Mouse (Mus musculus): ENCODE data around the gene Sdc1.
A peak's percentile ranks its signal among the peaks of the same experiment; 100 is the strongest.

Gene Sdc1

DNA sequence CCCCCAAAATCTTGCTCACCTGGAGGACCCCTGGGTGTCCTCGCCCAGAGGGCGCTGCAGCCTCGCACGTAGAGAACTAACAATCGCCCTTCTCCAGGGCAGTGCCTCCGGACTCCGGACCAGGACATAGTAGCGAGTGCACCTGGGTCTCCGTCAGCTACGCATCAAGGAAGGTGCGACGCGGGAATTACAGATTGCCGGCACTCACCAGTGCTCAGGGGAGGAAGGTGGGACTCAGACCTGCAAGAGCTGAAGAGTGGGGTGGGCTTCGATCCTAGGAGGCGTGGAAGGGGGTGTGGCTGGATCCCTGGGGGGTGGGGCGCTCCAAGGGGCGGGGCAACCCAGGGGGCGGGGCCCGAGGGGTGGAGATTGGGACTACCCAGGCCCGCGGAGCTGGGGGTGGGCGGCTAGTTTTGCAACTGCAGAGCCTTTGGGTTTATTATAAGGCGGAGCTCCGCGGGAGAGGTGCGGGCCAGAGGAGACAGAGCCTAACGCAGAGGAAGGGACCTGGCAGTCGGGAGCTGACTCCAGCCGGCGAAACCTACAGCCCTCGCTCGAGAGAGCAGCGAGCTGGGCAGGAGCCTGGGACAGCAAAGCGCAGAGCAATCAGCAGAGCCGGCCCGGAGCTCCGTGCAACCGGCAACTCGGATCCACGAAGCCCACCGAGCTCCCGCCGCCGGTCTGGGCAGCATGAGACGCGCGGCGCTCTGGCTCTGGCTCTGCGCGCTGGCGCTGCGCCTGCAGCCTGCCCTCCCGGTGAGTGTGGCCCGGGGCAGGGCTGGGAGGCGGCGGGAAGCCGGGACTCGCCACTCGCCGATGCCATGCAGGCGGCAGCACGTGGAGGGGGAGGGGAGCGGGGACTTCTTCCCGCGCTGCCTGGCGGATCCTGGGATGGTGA is at the start of gene Sdc1:
Gene Sdc1 (plus strand): TSS at position 378 of the 898 bp plus-strand sequence.
- peak; percentile 44 to 53 for DNase-seq (ENCODE audit: low spot score in 2 of 2)

GRCm38 (mm10) chr12:8726890-8727289 is 44.2 kb upstream of the Sdc1 start:
- DNase-seq (ENCODE audit: low spot score in 2 of 2): no peak

DNA sequence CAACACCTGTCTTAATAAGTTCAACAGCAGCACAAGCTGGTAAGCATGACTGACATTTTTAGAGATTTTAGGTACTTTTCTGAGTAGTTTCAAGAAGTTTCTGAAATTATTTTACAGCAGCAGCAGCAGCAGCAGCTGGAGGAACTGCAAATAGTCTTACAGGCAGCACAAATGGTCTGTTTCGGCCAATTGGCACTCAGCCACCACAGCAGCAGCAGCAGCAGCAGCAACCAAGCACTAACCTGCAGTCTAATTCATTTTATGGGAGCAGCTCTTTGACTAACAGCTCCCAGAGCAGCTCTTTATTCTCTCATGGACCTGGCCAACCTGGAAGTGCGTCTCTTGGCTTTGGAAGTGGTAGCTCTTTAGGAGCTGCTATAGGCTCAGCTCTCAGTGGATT is 42.4 kb upstream of the Sdc1 start:
- DNase-seq (ENCODE audit: low spot score in 2 of 2): peak in 1 of 2 experiments; percentile 6

GRCm38 (mm10) chr12:8753654-8754053 is 17.5 kb upstream of the Sdc1 start:
- DNase-seq (ENCODE audit: low spot score in 2 of 2): no peak

DNA sequence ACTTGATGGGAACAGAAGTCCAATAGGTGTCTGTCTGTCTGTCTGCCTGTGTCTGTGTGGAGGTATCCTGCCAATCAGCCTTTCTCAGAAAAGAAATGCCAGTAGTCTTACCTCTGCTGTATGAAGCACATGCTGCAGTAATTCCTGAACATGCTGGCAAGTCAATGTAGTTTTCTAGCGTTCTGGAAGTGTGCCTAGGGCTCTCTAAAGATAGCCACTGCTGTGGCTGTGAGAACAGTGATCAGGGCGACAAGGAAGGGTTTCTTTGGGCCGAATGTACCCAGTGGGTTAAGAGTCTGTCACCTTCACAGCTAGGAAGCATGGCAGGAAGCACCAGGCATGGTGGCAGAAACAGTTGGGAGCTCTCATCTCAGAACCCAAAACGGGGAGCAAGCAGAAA is 17.0 kb upstream of the Sdc1 start:
- DNase-seq (ENCODE audit: low spot score in 2 of 2): peak; percentile 30 to 59

- no peak for DNase-seq (ENCODE audit: low spot score in 2 of 2)
Measured at GRCm38 (mm10) chr12:8758029-8758428, 13.1 kb upstream of the Sdc1 start.

- DNase-seq (ENCODE audit: low spot score in 2 of 2): no peak
Measured at GRCm38 (mm10) chr12:8759115-8759514, 12.0 kb upstream of the Sdc1 start.

- no peak for DNase-seq (ENCODE audit: low spot score in 2 of 2)
Measured at GRCm38 (mm10) chr12:8759779-8760178, 11.3 kb upstream of the Sdc1 start.

DNA sequence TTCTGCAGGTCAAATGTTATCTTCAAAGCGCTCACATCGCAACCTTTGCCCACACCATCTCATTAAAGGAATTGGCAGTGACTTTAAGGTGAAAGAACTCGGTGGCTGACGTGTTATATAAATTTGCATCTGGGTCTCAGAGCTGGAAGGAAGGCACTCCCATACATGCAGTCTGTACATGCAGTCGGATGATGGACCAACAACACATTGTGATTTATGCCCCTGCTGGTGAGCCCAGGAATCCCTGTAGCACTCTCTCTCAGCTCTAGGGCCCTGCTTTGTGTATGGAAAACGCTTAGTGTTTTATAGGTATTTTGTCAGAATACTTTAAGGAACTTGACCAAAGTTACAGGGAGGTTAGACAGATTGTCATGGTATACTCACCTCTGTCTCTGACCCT is 10.6 kb upstream of the Sdc1 start:
- DNase-seq (ENCODE audit: low spot score in 2 of 2): no peak

DNA sequence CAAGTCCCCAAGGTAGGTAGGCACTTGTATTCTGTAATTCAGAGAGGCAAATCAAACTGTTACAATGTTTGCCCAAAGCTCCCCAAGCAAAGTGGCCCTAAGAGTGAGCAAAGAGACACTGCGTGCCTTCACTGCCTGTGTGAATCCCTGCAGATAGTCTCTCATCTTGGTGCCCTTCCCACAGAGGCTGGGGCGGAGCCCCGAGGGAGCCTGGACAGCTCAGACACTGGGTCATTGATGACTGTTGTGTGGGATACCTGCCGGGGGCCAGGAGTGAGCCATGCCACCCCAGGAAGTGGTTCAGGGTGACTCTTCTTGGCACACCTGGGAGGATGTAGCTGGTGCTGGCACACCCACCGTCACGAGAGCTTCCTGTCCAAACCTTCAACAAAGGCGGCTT is 10.1 kb upstream of the Sdc1 start:
- no peak for DNase-seq (ENCODE audit: low spot score in 2 of 2)

- no peak for DNase-seq (ENCODE audit: low spot score in 2 of 2)
Measured at GRCm38 (mm10) chr12:8762667-8763066, 8.5 kb upstream of the Sdc1 start.

DNA sequence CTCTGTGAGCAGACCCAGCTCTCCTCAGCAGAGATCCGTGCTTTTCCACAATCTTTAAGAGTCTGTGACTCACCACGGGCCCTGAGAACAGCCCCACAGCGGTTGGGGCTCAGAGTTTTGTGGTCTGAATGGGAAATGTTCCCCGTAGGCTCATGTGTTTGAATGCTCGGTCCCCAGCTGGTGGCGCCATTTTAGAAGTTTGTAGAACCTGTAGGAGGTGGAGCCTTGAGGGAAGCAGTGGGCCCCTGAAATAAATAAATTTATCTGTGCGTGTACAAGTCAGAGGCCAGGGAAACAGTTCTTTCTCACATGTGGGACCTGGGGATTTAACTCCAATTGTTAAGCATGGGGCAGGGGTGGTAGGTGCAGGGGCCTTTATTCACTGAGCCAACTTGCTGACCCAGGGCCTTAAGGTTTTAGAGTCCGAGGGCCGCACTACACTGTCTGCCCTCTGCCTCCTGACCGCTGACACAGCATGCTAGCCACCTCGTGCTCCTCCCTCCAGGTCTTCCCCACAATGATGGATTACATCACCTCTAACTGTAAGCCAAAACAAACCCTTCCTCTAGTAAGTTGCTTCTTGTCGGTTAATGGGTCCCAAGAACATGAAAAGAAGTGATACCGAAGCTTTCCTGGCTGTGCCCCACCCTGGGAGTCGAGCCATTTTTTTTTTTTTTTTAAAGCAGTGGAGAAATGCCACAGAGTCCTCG is 6.7 kb upstream of the Sdc1 start:
- DNase-seq (ENCODE audit: low spot score in 2 of 2): no peak

DNA sequence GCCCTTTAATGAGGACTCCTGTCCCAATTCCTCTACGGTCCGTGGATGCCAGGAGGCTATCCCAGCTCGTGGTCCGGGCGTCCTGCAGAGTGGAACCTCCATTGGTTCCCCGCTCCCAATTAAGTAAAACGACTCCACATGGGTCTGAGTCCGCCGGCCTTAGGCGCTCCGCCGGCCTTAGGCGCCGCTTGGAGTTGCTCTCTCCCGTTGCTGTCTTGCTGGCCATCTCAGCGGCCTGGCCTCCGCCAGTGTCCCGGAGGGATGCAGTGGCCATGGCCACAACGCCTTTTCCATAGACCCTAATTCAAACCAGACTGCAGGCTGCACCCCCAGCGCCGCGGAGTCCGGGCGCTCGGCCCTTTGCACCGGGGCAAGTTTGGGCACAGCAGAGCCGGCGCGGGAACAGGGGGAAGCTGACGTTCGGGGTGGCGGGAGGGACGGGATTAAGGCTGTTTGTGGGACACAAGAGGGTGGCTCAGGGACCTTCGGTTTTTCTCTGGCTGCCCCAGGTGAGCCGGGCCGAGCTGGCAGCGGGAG is 789 bp downstream of the Sdc1 start:
- DNase-seq (ENCODE audit: low spot score in 2 of 2): peak in 1 of 2 experiments; percentile 11

DNA sequence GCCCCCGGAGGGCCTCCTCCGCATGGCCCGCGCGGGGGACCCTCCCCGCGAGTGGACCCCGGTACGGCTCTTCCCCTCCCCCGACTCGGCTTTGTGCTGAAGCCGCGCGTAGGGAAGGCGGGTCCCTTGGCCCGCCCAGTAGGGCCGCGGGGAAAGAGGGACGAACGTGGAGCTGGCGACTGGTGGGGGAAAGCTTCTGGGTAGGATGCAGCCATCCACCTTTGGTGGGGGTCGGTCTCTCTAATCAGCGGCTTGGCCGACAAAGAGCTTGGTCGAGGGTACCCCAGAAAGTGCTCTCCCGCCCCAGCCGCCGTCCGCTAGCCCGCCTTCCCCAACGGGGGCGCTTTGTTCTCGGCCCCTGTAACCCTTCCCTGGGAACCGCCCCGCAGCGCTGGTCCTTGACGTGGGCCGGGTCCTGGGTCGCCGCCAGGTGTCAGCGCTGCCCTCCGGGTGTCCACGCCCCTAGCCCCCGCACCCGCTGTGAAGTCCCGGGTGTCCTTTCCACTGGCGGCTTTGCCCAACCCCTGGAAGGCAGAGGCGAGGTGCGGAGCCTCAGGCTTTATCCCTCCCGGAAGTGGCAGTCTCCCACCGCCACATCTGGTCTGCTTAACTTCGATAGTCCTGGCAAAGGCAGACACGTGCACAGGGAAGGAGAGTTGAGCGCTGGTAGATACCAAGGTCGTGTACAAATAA is 1.5 kb downstream of the Sdc1 start:
- DNase-seq (ENCODE audit: low spot score in 2 of 2): peak; percentile 17 to 27

GRCm38 (mm10) chr12:8773336-8773735 is 2.2 kb downstream of the Sdc1 start:
- DNase-seq (ENCODE audit: low spot score in 2 of 2): no peak

DNA sequence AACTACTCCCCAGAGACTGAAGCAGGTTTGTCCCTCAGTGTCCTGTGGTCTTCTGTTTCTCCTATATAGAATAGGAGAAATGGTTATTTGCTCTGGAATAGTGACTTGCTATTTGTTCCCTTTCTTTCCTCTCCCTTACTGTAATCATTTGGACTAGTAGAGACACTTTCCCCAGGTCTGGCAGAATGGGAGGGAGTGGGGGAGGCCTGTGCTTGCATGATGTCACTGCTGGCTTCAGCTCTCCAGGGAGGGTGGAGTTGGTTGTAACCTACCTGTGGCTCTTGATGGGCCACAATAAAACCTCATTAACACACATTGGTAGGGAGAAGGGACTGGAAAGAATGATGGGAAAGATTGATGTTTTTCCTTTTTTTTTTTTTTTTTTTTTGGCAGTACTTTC is 3.1 kb downstream of the Sdc1 start:
- DNase-seq (ENCODE audit: low spot score in 2 of 2): no peak

- DNase-seq (ENCODE audit: low spot score in 2 of 2): no peak
Measured at GRCm38 (mm10) chr12:8776206-8776605, 5.1 kb downstream of the Sdc1 start.

GRCm38 (mm10) chr12:8776741-8777140 is 5.6 kb downstream of the Sdc1 start:
- no peak for DNase-seq (ENCODE audit: low spot score in 2 of 2)

- no peak for DNase-seq (ENCODE audit: low spot score in 2 of 2)
Measured at GRCm38 (mm10) chr12:8778106-8778505, 7.0 kb downstream of the Sdc1 start.

DNA sequence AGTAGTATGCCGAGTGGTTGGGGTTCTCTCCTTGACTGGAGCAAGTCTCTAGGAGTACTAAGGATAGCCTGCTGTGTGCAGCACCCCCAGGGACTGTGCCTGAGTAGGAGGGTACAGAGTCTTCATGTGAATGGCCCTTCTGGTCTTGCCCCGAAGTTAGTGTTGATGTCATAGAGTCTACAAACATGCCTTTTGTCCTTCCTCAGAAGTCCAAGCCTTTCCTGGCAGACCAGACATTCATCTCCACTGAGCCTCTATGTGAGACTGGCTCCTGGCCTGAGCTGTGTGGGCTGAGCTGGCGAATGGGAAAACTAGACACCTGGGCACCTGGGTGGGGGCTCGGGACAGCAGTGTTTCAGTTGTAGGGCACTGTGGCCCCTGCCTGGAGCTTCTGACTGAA is 8.7 kb downstream of the Sdc1 start:
- no peak for DNase-seq (ENCODE audit: low spot score in 2 of 2)

GRCm38 (mm10) chr12:8781121-8781520 is 10.0 kb downstream of the Sdc1 start:
- DNase-seq (ENCODE audit: low spot score in 2 of 2): no peak

Data from heart, adult 9 months (tissue).